Mouse (Mus musculus): ENCODE results near the gene Cyp27a1.
A peak's percentile ranks its signal among the peaks of the same experiment; 100 is the strongest.

Gene Cyp27a1

GRCm38 (mm10) chr1:74713099-74713858, at the start of gene Cyp27a1:
Gene Cyp27a1 (plus strand): TSS chr1:74713574.
- peak; percentile 18 to 27 for DNase-seq

- no peak for DNase-seq
These were observed 48.2 kb upstream of the Cyp27a1 start for GRCm38 (mm10) chr1:74665153-74665552.

- DNase-seq, result no peak
These were observed 45.0 kb upstream of the Cyp27a1 start for GRCm38 (mm10) chr1:74668371-74668770.

GRCm38 (mm10) chr1:74672731-74673130, 40.6 kb upstream of the Cyp27a1 start:
- DNase-seq, result no peak

GRCm38 (mm10) chr1:74676863-74677262, 36.5 kb upstream of the Cyp27a1 start:
- DNase-seq, result no peak

- no peak for DNase-seq
These were observed 35.5 kb upstream of the Cyp27a1 start for GRCm38 (mm10) chr1:74677843-74678242.

GRCm38 (mm10) chr1:74687131-74687530, 26.2 kb upstream of the Cyp27a1 start:
- no peak for DNase-seq

GRCm38 (mm10) chr1:74693891-74694583, 19.3 kb upstream of the Cyp27a1 start:
- DNase-seq, result no peak

- DNase-seq, result no peak
These were observed 17.5 kb upstream of the Cyp27a1 start for GRCm38 (mm10) chr1:74695836-74696235.

GRCm38 (mm10) chr1:74697416-74697815, 16.0 kb upstream of the Cyp27a1 start:
- DNase-seq, result no peak

GRCm38 (mm10) chr1:74698353-74698752, 15.0 kb upstream of the Cyp27a1 start:
- no peak for DNase-seq

- DNase-seq, result no peak
These were observed 14.6 kb upstream of the Cyp27a1 start for GRCm38 (mm10) chr1:74698791-74699190.

- no peak for DNase-seq
These were observed 11.2 kb upstream of the Cyp27a1 start for GRCm38 (mm10) chr1:74702142-74702553.

GRCm38 (mm10) chr1:74704156-74704555, 9.2 kb upstream of the Cyp27a1 start:
- no peak for DNase-seq

GRCm38 (mm10) chr1:74705016-74705415, 8.4 kb upstream of the Cyp27a1 start:
- no peak for DNase-seq

- no peak for DNase-seq
These were observed 3.8 kb upstream of the Cyp27a1 start for GRCm38 (mm10) chr1:74709566-74709965.

- DNase-seq, result no peak
These were observed 1.3 kb upstream of the Cyp27a1 start for GRCm38 (mm10) chr1:74712046-74712445.

- DNase-seq, result no peak
These were observed 794 bp upstream of the Cyp27a1 start for GRCm38 (mm10) chr1:74712461-74713098.

- DNase-seq, result no peak
These were observed 721 bp downstream of the Cyp27a1 start for GRCm38 (mm10) chr1:74713859-74714730.

- no peak for DNase-seq
These were observed 1.6 kb downstream of the Cyp27a1 start for GRCm38 (mm10) chr1:74714967-74715366.

- no peak for DNase-seq
These were observed 2.1 kb downstream of the Cyp27a1 start for GRCm38 (mm10) chr1:74715468-74715867.

GRCm38 (mm10) chr1:74715886-74716285, 2.5 kb downstream of the Cyp27a1 start:
- no peak for DNase-seq

GRCm38 (mm10) chr1:74718113-74718512, 4.7 kb downstream of the Cyp27a1 start:
- DNase-seq, result no peak
